Mouse (Mus musculus) cerebellum, adult 2 months (tissue): ENCODE results near the gene Sap18.

Source experiments
- CTCF ChIP-seq: fragments of 200-500 bp; IDR thresholded peaks from 2 replicates; pipeline ENCODE4 v1.5.1; 2011; ENCODE audit warnings: low read depth, mild to moderate bottlenecking, control low read depth, low read length, moderate library complexity, borderline replicate concordance; ENCODE audit not compliant: insufficient read depth
- POLR2A ChIP-seq: fragments of 200-500 bp; IDR thresholded peaks from 2 replicates; pipeline ENCODE4 v1.6.1; 2011; ENCODE audit warnings: low read length, control low read depth, borderline replicate concordance; ENCODE audit not compliant: insufficient read depth

DNA sequence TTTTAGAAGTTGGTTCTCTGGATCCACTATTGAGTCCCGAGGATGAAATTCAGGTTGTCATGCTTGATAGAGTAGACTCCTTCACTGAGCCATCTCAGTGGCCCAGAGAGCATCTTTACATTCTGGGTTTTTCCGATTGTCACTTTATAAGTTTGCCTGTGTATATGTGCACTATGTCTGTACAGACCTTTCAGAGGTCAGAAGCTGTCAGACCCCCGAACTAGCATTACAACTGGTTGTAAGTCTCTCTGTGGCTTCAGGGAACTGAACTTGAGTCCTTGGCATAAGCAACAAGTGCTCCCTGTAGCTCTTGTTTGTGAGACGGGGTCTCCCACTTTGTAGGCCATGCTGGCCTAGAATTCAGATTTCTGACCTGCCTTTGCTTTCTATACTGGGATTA is 5.8 kb downstream of the Sap18 start:
- TF ChIP-seq POLR2A (no peak), CTCF (no peak)
